Comparison of ENCODE assay signal across 11 mouse cellular contexts in the genomic region with DNA sequence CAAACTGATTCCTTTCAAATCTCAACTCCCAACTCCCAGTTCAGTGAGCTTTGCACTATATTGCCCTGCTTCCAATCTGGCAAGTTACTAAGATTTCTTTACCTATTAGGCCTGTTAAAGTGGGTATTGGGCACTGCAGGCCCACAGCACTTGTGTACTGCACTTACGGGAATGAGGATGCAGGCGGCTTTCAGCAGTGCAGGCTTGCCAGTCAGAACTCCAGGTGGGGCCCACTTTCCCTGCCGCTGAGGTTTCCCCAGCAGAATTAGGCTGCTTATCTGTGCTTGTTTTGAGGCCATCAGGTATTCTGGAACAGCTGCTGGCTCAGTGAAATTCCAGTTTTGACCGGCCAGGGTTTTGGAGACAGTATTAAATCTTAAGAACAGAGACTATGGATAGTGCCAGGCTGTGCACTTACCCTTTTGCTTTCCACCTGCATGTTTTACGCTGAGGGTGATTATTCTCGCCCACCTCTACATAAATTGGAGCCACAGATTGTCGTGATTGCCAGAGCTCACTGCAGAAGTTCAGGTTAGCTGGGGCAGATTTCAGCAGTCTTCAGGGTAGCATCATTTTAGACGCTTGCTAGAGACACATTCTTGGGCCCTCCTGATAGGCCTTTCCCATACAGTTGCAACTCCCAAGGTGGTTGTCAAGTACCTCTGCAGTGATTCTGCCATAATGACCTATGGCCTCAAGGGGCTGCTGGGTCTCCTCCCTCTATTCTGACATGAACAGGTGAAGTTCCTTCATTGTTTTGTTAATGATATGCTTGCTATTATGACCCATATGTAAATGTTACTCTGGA. TPM values are rescaled to one million over a fixed set of nuclear protein-coding genes. Genes with fewer than 3 reads are reported as not detected.
DNase-seq lines count a peak whose midpoint lies in the region; ATAC-seq lines count a peak whose summit lies in the region.
"Had no signal": no experiment of that assay in that cellular context is flagged by ENCODE, and none has a peak within 500 bp of the region (broad histone marks: within the 10 kb centered on the region; RNA-seq: fewer than 3 reads in every experiment).

No protein-coding gene starts in this region.

- ATAC-seq in limb, embryonic 11.5 days (ENCODE audit: insufficient number of reproducible peaks, low FRiP score, low TSS enrichment, low read depth) = no peak
- ATAC-seq in hindbrain, embryonic 14.5 days (ENCODE audit: low FRiP score) = no peak
- no peak for ATAC-seq in neural tube, embryonic 14.5 days (ENCODE audit: low read depth)

- peak; percentile 9 for DNase-seq in embryo, embryonic 11 days
- DNase-seq in embryo, embryonic 10 days (ENCODE audit: low spot score) = no peak
- DNase-seq in limb, embryonic 11.5 days (ENCODE audit: low spot score) = peak; percentile 38
- no peak for DNase-seq in limb, embryonic 10.5 days (ENCODE audit: low spot score)
- no peak for DNase-seq in hindbrain, embryonic 14.5 days (ENCODE audit: low spot score)
- DNase-seq in layer of hippocampus, adult 11-12 months (ENCODE audit: low spot score) = no peak
- DNase-seq in frontal cortex, postnatal 25 days (ENCODE audit: low spot score in 2 of 2) = no peak
- DNase-seq: B cell, adult 2 months; kidney, adult 8-10 months; lung, postnatal 36 days had no signal

- H3K4me3 ChIP-seq in limb, embryonic 11.5 days (ENCODE audit: low read depth, low read length) = no peak overlapping the region
- no peak overlapping the region for H3K4me3 ChIP-seq in limb, embryonic 10.5 days
- no peak overlapping the region; the same call in 1 of the 2 replicates for H3K4me3 ChIP-seq in hindbrain, embryonic 14.5 days (replicated peaks; ENCODE audit: low read length)
- H3K4me3 ChIP-seq in neural tube, embryonic 14.5 days (ENCODE audit: low read depth, low read length) = peak overlapping the region; percentile 10; the same call in 1 of the 2 replicates

- peaks cover 39% of the 10 kb centered on the region for H3K4me1 ChIP-seq in limb, embryonic 11.5 days (ENCODE audit: control insufficient read depth, insufficient read depth, low read length)
- peaks cover 45% of the 10 kb centered on the region for H3K4me1 ChIP-seq in limb, embryonic 10.5 days
- H3K4me1 ChIP-seq in hindbrain, embryonic 14.5 days (replicated peaks; ENCODE audit: control insufficient read depth, insufficient read depth, low read length) = peaks cover 45% of the 10 kb centered on the region
- peaks cover 58% of the 10 kb centered on the region for H3K4me1 ChIP-seq in neural tube, embryonic 14.5 days (ENCODE audit: control insufficient read depth, insufficient read depth, low read length)

- H3K4me2 ChIP-seq in limb, embryonic 11.5 days (ENCODE audit: low read depth, severe bottlenecking) = no peak overlapping the region
- H3K4me2 ChIP-seq in hindbrain, embryonic 14.5 days (replicated peaks) = peak overlapping the region; percentile 90
- H3K4me2 ChIP-seq in neural tube, embryonic 14.5 days (ENCODE audit: low read depth, low read length) = peak overlapping the region; percentile 91; the same call in 1 of the 2 replicates

- H3K9me3 ChIP-seq in limb, embryonic 11.5 days (ENCODE audit: control insufficient read depth, low read length) = no peaks in the 10 kb centered on the region
- H3K9me3 ChIP-seq in limb, embryonic 10.5 days (replicated peaks) = no peaks in the 10 kb centered on the region
- H3K9me3 ChIP-seq in hindbrain, embryonic 14.5 days (ENCODE audit: control insufficient read depth, low read length) = no peaks in the 10 kb centered on the region
- H3K9me3 ChIP-seq in neural tube, embryonic 14.5 days (ENCODE audit: control insufficient read depth, low read length) = no peaks in the 10 kb centered on the region

- H3K9ac ChIP-seq in limb, embryonic 11.5 days (ENCODE audit: low read length) = no peak overlapping the region
- peak overlapping the region; percentile 100 for H3K9ac ChIP-seq in hindbrain, embryonic 14.5 days
- H3K9ac ChIP-seq in neural tube, embryonic 14.5 days (replicated peaks; ENCODE audit: low read depth, low read length) = peak overlapping the region; percentile 73; the same call in 1 of the 2 replicates

- H3K36me3 ChIP-seq in limb, embryonic 11.5 days (ENCODE audit: control insufficient read depth, insufficient read depth, low read length) = peaks cover 26% of the 10 kb centered on the region
- H3K36me3 ChIP-seq in limb, embryonic 10.5 days = peaks cover 99% of the 10 kb centered on the region
- peaks cover 85% of the 10 kb centered on the region for H3K36me3 ChIP-seq in hindbrain, embryonic 14.5 days (replicated peaks; ENCODE audit: control insufficient read depth, insufficient read depth)
- H3K36me3 ChIP-seq in neural tube, embryonic 14.5 days (ENCODE audit: control insufficient read depth, insufficient read depth, low read length) = peaks cover 50% of the 10 kb centered on the region

- no peaks in the 10 kb centered on the region for H3K27me3 ChIP-seq in limb, embryonic 11.5 days (ENCODE audit: control insufficient read depth, insufficient read depth, low read length)
- peaks cover 9% of the 10 kb centered on the region; the same call in 1 of the 2 replicates for H3K27me3 ChIP-seq in limb, embryonic 10.5 days (ENCODE audit: low read depth, poor library complexity, severe bottlenecking)
- H3K27me3 ChIP-seq in hindbrain, embryonic 14.5 days (ENCODE audit: control insufficient read depth, insufficient read depth, low read length) = no peaks in the 10 kb centered on the region
- H3K27me3 ChIP-seq in neural tube, embryonic 14.5 days (ENCODE audit: control insufficient read depth, insufficient read depth, low read length) = no peaks in the 10 kb centered on the region

- WGBS in limb, embryonic 11.5 days = 76% methylated on average over 8 of the region's 8 CpGs
- 72% methylated on average over 8 of the region's 8 CpGs for WGBS in limb, embryonic 10.5 days
- WGBS in hindbrain, embryonic 14.5 days = 48% methylated on average over 8 of the region's 8 CpGs
- 49% methylated on average over 8 of the region's 8 CpGs for WGBS in neural tube, embryonic 14.5 days

- no peak overlapping the region for H3K27ac ChIP-seq in limb, embryonic 11.5 days (replicated peaks; ENCODE audit: low read depth, low read length)
- no peak overlapping the region for H3K27ac ChIP-seq in limb, embryonic 10.5 days
- peak overlapping the region; percentile 1; the same call in 1 of the 2 replicates for H3K27ac ChIP-seq in hindbrain, embryonic 14.5 days
- H3K27ac ChIP-seq in neural tube, embryonic 14.5 days (ENCODE audit: low read depth, low read length) = peak overlapping the region; percentile 55; the same call in 1 of the 2 replicates

RNA-seq across cellular contexts. Expression of a gene that starts 7.4 kb away (rescaled TPM):
- polyA plus RNA-seq in limb, embryonic 11.5 days (2014; fragmentation: Nextera tagmentation; extraction: Ambion mirVana) = 10.4 and 10.6 TPM in 2 replicates
- polyA plus RNA-seq in limb, embryonic 10.5 days (2016; fragmentation: Nextera tagmentation; extraction: Ambion mirVana) = 5.0 and 6.8 TPM in 2 replicates
- 15.4 and 16.3 TPM in 2 replicates for polyA plus RNA-seq in hindbrain, embryonic 14.5 days (2014; fragmentation: Nextera tagmentation; extraction: Ambion mirVana)
- polyA plus RNA-seq in neural tube, embryonic 14.5 days (2014; fragmentation: Nextera tagmentation; extraction: Ambion mirVana) = 17.0 and 17.2 TPM in 2 replicates

RNA-seq across cellular contexts. Expression of a gene that starts 42.0 kb away (rescaled TPM):
- polyA plus RNA-seq in limb, embryonic 11.5 days (2014; fragmentation: Nextera tagmentation; extraction: Ambion mirVana) = 35.1 and 47.9 TPM in 2 replicates
- polyA plus RNA-seq in limb, embryonic 10.5 days (2016; fragmentation: Nextera tagmentation; extraction: Ambion mirVana) = 47.0 and 48.5 TPM in 2 replicates
- polyA plus RNA-seq in hindbrain, embryonic 14.5 days (2014; fragmentation: Nextera tagmentation; extraction: Ambion mirVana) = 21.8 and 25.8 TPM in 2 replicates
- polyA plus RNA-seq in neural tube, embryonic 14.5 days (2014; fragmentation: Nextera tagmentation; extraction: Ambion mirVana) = 15.8 and 22.6 TPM in 2 replicates

RNA-seq across cellular contexts. Expression of a gene that starts 58.3 kb away (rescaled TPM):
- 78.5 and 94.1 TPM in 2 replicates for polyA plus RNA-seq in limb, embryonic 11.5 days (2014; fragmentation: Nextera tagmentation; extraction: Ambion mirVana)
- 95.7 and 103 TPM in 2 replicates for polyA plus RNA-seq in limb, embryonic 10.5 days (2016; fragmentation: Nextera tagmentation; extraction: Ambion mirVana)
- 549 and 625 TPM in 2 replicates for polyA plus RNA-seq in hindbrain, embryonic 14.5 days (2014; fragmentation: Nextera tagmentation; extraction: Ambion mirVana)
- polyA plus RNA-seq in neural tube, embryonic 14.5 days (2014; fragmentation: Nextera tagmentation; extraction: Ambion mirVana) = 482 and 576 TPM in 2 replicates

Comparison
In these comparisons a context has a peak if more than half of its experiments do, and no peak if none do; other contexts are left out.
1. DNase-seq: peak in embryo, embryonic 11 days (single experiment) and limb, embryonic 11.5 days (single experiment); none in embryo, embryonic 10 days (single experiment), limb, embryonic 10.5 days (single experiment), hindbrain, embryonic 14.5 days (single experiment), layer of hippocampus, adult 11-12 months (single experiment) and frontal cortex, postnatal 25 days (0 of 2).
2. H3K27ac ChIP-seq: peak in hindbrain, embryonic 14.5 days (single experiment) and neural tube, embryonic 14.5 days (single experiment); none in limb, embryonic 11.5 days (single experiment) and limb, embryonic 10.5 days (single experiment).